Mouse (Mus musculus) large intestine, adult 2 months (tissue): ENCODE results near the gene Poll. TPM values are rescaled to one million over a fixed set of nuclear protein-coding genes. Genes with fewer than 3 reads are reported as not detected.
"Not testable (repeated sequence)": the region's sequence is repeated elsewhere in the genome, so short reads cannot be mapped to it uniquely, and the experiment has no call there.

Source experiments
- DNase-seq: peaks from one replicate; pipeline ENCODE4 v3.0.0-alpha.2; 2012; ENCODE audit warnings: low read depth, low spot score
- WGBS: fragments of 180-500 bp; shearing (Covaris S2); methylation state at CpG from one replicate; pipeline ENCODE4 v1.1.7; 2018; 5-methylcytosine and 5-hydroxymethylcytosine counted together
- polyA plus RNA-seq: library from polyadenylated mRNA; depleted of rRNA; stranded (reverse); fragments of >200 nt; gene quantifications from 2 replicates; pipeline ENCODE4 v1.2.3, GENCODE M21; 2012

The Poll gene
- polyA plus RNA-seq, 1 experiment, result 8.3 TPM

DNA sequence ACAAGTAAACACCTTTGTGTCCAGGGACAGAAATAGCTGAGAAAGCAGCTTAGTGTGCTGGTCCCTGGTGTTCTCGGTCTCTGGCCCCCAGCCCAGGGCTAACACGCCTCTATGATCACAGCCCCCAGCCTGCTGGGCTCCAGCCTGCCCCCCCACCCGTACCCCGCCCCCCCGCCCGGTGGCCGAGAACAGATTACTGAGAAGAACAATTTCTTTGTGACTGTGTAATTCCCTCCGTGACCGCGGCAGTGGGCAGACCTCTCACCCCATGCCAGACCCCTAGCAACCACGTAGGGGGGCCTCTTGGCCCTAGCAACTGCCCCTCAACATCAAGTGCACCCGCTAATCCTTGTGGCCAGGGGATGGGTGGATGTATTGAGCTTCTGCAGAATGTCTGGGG, 19.9 kb upstream of the Poll start:
- DNase-seq, result no peak
- WGBS, result 83% methylated on average over 12 of the region's 12 CpGs

DNA sequence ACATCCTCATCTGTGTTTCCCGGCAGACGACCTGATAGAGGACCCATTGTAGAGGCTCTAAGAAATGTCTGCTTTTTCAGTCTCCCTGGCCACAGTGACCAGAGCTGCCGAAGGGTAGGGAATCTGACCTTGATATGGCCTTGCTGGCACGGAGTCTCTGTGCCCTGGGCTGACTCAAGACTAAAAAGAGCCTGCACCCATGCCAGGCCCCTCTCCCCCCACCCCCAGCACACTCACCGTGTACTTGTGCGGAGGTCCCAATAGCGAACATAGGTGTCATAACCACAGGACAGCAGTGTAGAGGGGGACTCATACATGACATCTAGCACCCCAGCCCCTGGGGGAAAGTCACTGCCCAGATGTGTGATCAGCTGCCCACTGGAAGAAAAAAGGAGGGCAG, 19.1 kb upstream of the Poll start:
- no peak for DNase-seq
- 93% methylated on average over 7 of the region's 7 CpGs for WGBS

DNA sequence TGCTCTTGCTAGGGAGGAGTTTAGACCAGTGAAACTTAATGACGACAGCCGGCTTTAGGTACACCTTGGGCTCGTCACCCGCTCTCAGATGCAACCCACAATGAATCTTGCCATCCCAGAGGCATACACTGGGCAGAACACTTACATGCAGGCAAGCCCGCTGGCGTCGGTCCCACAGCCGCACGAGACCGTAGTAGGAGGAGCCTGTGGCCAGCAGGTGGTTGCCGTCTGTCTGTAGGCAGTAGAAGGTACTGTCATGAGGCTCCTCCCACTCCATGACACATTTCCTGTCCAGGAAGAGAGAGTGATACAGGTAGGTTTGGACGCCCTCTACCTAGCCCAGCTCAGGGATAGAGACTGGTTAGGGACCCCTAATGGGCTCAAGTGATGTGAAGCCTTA, 18.6 kb upstream of the Poll start:
- no peak for DNase-seq
- WGBS, result 67% methylated on average over 12 of the region's 12 CpGs

DNA sequence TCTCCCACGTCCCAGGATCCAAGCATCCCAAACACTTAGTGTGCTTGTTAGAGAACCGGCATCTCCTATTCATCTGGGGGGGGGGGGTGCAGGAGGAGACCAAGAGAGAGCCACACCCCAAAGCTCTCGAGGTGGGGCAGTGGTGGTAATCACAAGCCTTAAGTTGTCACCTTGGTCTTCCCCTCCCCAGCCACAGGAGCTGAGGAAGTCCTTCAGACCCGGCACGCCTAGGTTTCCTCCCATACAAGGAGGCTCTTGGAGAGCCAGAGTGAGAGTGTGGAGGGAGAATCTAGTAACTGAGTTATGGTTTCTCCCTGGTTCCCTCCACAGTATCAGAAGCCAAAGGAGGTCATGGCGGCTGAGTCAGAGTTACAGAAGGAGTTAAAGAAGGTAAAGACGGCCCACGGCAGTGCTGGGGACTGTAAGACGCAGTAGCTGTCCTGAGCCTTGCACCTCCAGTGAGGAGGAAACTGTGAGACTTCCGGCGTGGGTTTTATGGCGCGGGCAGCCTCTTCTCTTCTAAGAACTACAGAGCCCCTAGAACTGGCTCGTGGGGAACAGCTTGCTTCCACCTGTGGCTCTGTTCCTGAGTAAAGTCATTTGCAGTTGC, 16.9 kb upstream of the Poll start:
- 70% methylated on average over 14 of the region's 14 CpGs for WGBS
- no peak for DNase-seq

DNA sequence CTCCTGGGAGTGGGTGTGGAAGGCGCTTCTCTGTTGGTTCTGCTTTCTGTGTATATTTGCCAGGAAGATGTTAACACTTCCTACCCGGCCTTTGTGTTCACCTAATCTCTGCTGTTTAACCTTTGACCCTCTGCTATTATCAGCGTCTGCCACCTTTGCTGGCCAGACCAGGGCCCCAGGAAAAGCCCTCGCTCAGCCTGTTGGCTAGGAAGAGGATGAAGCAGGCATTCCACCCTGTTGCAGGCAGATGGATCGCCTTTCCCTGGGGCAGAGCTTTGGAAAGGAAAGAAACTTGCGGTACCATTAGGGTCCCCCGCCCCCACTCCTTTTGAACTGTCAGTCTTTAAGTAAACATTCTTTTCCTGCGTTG, 15.3 kb upstream of the Poll start:
- DNase-seq, result no peak
- WGBS, result 23% methylated on average over 8 of the region's 8 CpGs

DNA sequence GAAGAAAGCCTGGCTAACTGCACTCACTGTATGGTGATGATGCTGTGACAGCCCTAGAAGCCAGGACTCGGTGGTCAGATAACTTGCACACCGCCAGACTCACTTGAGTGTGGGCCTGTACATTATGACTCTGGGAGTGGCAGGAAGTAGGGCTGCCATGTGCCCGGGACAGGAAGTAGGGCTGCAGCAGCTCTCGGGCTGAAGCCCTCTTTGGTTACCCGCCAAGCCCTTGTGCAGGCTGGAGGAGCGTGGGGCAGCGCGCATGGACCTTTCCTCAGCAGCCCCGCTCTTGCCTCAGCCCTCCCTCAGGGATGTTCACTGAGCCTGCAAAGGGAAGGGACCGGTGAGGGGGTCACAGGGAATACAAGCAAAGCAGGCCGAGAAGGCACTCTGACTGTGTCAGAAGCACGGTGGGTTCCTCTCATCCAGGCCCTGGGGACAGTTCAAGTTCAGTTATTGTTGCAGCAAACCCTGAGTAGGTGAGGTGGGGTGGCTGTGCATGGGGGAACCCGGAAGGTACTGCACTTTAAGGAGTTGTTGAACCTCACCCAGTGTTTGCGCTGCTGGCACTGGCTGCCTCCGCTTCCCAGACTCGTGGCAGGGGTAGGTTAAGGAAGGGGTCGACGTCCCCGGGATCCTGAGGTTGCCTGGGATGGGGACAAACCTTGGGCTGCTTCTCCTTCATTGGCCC, 14.8 kb upstream of the Poll start:
- WGBS, result 31% methylated on average over 19 of the region's 19 CpGs
- no peak for DNase-seq

DNA sequence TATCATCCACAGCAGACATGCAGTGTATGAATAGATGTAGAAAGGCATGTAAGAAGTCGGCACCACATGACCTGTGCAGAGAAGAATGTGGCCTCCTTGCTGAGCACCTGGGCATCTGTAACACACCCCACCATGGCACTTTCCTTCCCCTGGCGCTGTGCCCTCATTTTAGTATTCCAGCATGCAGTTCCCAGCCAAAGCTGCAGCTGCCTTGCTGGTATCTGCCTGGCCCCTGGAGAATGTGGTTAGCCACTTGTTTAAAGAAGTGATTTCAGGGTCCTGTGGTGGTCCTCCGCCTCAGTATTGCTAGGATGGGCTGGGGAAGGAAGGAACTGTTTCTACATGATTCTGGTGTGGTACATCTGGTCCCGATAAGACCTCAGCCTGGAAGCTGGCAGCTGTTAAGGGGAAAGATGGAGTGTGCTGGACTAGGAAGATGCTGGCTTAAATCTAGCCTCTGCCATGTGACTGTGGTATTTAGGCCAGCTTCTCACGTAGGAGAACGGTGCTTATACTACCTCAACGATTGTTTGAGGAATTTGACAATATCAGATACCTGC, 14.1 kb upstream of the Poll start:
- 52% methylated on average over 7 of the region's 7 CpGs for WGBS
- DNase-seq, result no peak

DNA sequence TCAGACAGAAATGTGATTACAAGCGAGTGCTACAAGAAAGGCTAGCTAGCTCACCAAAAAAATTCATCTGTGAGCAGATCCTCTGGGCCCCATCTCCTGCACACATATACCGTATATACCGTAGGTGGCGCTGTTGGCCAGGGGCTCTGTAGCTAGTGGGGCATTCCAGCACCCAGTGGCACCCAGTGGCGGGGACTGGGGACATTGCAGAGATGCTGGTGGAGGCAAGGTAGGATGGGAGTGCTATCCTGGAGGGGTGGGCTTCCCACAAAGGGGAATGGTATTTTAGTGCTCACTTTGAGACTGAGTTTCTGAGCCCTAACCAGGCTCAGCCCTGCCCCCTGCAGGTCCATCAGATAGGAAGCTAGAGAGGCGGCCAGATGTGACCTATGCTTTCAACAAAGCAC, 13.5 kb upstream of the Poll start:
- WGBS, result 27% methylated on average over 6 of the region's 6 CpGs
- no peak for DNase-seq

DNA sequence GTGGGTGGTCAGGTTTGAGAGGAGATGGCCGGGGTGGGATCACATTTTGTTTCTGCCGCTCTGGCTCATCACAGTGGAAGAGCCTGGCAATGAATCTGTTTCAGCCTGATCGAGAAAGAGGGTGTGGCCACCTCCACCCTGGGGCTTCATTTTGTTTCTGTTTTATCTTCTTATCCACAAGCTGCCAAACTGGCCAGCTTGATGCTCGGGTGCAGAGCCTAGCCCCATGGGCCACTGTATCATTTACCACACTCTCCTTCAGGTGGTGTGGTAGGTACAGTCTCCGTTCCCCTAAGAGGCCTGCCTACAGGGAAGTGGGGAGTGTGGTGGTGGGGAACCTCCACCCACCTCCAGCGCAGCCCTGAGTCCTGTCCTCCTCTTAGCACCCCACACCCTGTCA, 12.7 kb upstream of the Poll start:
- WGBS, result 83% methylated on average over 6 of the region's 6 CpGs
- no peak for DNase-seq

DNA sequence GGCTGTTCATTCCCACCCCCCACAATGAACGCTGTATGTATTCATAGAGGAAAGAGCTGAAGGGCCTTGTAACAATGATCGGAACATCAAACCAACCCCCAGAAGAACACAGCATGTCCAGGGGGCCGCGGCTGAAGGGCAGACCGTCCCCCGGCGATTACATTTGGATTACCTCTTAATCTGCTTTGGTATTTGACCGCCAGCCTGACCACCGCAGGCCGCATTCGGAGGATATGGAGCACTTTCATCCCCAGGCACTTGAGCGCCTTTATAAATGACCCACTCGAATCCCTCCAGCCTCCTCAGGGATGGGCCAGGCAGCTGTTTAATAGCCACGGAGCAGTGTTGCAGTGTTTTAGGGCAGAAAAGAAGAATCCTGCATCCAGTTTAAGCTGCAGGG, 7.0 kb upstream of the Poll start:
- WGBS, result 73% methylated on average over 14 of the region's 14 CpGs
- no peak for DNase-seq

DNA sequence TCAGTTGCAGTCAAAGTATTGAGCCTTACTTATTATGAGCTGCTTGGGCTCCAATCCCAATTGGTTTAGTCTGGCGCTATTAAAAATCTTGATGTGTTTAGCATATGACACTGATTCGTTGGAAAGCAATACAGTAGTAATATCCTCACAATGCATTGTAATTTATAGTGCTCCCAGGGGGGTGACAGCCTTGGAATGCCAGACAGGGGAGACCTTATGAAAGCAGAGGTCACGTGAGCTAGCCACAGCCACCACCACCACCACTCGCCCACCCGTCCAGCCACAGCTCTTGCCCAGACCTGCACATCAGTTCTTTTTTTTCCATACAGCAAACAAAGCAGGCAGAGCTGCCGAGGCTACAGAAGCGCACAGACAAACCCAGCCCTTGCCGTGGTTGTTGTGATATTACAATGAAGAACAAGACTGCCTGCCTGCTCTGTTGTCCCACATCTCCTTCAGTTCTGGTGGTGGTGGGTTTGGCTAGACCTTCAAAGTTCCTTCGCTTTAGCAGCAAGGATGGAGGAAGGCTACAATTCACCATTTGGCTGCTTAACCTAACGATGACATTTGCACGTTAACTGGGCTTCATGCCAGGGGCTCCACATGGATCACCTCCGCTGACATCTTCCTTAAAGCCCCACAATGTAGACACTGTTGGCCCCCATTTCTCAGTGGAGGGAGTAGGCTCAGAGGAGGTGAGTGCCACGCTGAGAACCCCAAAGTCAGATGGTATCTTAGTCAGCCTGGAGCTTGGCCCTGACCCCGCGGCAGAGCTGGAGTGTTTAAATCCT, 5.8 kb upstream of the Poll start:
- 79% methylated on average over 15 of the region's 15 CpGs for WGBS
- no peak for DNase-seq

DNA sequence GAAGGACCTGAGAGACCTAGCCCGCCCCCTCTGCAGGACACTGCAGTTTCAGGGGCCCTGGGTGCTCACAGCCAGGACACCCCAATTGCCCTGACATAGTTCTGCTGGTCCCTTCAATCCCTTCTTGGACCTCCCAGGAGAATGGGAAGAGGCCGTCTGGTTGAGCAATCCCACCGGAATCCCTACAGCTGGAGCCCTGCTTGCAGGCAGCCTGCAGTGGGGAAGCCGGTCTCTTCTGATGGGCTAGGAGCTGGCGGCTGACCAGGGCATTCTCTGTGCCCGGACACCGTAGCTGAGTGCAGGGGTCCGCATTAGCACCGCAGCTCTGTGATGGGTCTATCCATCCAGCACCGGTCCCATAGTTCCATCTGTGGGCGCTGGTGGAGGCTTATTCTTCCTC, 6.2 kb downstream of the Poll start:
- whole genome bisulfite sequencing, result 88% methylated on average over 11 of the region's 11 CpGs
- DNase-seq, result no peak

DNA sequence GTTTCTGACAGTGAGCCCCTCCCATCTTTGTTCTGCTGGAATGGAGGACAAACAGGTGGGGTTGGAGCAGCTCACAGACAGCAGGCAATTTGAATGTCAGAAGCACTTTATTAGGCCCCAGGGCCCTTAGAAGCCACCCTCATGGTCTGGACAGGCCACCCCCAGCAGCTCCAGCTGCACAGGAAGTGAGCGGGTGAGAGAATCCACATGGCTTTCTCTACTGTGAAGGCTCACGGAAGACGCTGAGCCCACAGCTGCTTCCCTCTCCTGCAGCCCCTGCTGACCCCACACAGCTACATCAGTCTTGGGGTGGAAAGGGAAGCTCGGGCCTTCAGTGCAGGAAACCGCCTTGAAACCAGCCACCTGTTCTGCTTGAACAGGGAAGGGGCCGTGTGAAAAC, 8.1 kb downstream of the Poll start:
- 64% methylated on average over 6 of the region's 6 CpGs for WGBS
- DNase-seq, result no peak

DNA sequence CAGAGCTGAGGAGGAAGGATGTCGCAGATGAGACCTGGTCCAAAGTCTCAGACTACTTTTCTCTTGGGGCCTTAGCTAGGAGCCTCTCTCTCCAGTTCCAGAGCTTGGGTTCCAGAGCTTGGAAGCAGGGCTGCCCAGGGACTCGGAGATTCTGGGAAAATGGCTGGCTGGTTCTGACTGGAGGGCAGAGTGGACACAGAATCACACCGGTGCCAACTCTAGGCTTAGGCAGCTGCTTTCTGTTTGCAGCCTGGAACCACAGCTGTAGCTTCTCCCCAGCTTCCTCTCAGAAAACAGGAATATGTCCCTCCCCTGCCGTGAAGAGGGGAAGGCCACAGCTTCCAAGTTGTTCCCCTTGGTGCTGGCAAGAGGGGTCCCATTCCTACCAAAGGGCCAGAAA, 10.4 kb downstream of the Poll start:
- no peak for DNase-seq
- 69% methylated on average over 4 of the region's 4 CpGs for WGBS

DNA sequence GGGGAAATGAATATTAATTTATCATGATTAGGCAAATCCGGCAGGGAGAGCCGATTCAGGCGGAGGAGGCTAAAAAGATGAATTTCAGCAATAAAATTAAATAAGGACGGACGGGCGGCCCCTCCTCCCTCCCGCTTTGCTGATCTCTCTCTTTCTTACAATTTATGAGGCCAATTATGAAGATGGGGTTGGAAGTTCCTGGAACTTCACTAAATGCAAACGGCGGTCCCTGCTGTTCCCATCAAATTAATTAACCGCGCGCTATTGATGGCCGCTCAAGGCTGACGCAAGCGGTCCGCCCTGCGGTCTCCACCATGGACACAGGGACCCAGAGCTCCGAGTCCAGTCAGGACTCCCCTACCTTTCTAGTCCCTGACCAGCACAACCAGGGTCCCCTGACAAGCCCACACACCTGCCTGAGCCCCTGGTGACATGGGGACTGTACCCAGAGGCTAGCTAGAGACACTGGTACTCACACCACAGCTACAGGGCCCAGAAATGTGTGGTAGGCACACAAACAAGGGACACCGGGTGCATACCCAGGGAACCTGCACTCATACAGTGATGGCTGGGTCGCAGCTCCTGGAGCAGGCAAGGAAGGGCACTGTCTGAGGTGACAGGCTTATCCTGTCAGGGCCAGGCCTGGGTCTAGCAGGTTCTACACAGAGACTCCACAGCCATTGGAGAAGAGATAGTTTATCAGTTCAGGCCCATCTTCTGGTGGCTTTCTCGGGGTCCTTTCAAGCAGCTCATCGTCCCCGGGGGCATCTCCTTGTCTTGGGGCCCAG, 11.0 kb downstream of the Poll start:
- WGBS, result 83% methylated on average over 23 of the region's 23 CpGs
- no peak for DNase-seq

DNA sequence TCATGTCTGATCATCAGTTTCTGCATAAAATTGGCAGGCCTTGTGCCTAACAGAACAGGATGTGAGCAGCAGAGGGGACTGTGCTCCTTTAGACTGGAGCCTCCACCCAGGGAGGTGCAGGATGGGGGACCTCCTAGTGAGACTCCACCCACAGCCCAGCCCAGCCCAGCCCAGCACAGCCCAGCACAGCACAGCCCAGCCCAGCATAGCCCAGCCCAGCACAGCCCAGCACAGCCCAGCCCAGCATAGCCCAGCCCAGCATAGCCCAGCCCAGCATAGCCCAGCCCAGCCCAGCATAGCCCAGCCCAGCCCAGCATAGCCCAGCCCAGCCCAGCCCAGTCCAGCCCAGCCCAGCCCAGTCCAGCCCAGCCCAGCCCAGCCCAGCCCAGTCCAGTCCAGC, 12.1 kb downstream of the Poll start:
- DNase-seq, result not testable (repeated sequence)

DNA sequence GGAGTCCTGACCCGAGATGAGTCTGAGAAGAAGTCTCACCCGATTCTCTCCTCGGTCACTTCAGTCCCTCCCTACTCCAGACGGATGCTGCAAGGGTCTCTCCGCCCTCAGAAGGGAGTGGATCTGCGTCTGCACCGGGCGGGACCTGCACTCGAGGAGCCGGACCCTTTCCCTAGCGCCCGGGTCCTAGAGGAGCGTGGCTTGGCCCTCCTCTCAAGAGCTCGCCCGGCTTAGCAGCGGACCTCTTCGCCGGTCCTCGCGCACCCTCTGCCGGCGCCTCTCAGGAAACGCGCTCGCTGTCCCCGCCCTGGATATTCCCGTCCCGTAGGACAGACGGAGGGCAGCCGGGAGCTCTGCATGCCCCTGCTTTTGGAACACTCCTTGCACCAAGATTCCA, 15.4 kb downstream of the Poll start:
- DNase-seq, result peak; percentile 31
- under 1% methylated on average over 30 of the region's 30 CpGs for WGBS

DNA sequence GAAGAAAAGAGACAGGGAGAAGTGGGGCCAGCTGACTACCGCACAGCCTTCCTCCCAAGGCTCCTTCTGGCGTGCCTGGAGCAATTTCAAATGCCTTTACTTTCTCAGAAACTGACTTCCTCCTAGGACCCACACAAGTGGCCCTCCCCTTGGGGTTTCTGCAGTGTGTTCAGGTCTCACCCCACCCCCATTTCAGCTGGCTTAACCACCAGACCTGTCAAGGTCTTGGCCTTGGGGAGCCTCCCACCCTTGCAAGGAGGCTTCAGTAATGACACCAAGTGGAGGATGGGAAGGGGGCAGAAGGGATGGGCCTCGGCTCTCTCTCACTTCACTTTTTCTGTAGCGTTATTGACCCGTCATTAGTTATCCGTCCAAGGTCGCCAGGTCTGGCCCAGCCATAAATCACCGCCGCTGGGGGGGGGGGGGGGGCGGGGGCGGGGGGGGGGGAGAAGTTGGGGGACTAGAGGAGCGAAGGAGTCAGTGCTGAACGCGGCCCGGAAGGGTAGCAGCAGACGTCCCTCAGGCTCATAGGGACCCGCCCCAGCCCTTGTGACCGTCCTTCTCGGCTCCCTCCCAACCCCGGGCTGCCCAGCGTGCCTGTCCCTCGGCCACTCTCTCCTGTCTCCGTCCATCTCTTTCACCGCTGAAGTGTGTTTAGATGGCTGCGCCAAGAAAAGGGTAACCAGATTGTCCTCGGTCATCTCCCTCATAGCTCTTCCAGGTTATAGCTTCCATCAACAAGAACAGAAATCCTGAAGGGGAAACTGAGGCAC, 16.0 kb downstream of the Poll start:
- DNase-seq, result no peak
- 2% methylated on average over 24 of the region's 26 CpGs for WGBS

DNA sequence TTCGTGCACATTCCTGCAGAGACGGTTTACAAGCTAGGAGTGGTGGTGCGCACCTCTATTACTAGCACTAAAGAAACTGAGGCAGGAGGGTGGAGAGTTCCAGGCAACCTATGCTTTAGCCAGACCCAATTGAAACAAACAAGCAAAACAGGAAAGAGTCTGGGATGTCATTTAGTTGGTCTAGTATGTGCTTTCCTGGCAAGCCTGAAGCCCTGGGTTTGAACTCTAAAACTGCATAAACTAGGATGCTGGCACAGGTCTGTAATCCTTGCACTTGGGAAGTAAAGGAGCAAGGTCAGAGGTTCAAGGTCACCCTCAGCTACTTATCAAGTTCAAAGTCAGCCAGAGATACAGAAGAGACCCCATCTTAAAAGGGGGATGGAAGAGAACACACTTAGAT, 18.3 kb downstream of the Poll start:
- no peak for DNase-seq
- WGBS, result 24% methylated on average over 3 of the region's 3 CpGs
